In the genomic region with DNA sequence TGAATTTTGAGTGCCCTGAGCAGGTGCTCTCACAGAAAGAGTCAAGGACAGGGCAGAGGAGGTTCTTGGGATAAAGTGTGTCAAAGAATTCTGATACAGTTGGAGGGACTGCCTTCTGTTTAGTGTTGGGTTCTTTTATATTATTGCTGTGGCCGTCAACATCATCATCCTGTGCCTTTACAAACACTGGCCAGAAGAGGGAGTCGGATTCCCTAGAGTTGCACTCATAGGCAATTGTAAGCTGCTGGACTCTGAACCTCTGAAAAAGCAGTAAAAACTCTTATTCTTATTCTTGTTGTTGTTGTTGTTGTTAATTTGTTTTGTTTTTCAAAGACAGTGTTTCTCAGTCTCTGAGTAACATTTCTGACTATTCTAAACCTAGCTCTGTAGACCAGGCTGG, we compare ENCODE assay signal across 8 mouse cellular contexts. TPM values are rescaled to one million over a fixed set of nuclear protein-coding genes. Genes with fewer than 3 reads are reported as not detected.
DNase-seq lines count a peak whose midpoint lies in the region; ATAC-seq lines count a peak whose summit lies in the region.

No protein-coding gene starts in this region.

- no peaks in the 10 kb centered on the region for H3K4me1 ChIP-seq in hindbrain, embryonic 11.5 days (replicated peaks; ENCODE audit: control insufficient read depth, insufficient read depth, low read length)
- peaks cover 5% of the 10 kb centered on the region; the same call in 1 of the 2 replicates for H3K4me1 ChIP-seq in hindbrain, embryonic 12.5 days
- H3K4me1 ChIP-seq in embryonic facial prominence, embryonic 14.5 days (ENCODE audit: control insufficient read depth, insufficient read depth, low read length): no peaks in the 10 kb centered on the region
- peaks cover 5% of the 10 kb centered on the region; the same call in 1 of the 2 replicates for H3K4me1 ChIP-seq in forebrain, embryonic 12.5 days

- H3K4me2 ChIP-seq in hindbrain, embryonic 11.5 days (replicated peaks; ENCODE audit: low read depth, low read length): no peak overlapping the region
- H3K4me2 ChIP-seq in hindbrain, embryonic 12.5 days (replicated peaks): no peak overlapping the region
- H3K4me2 ChIP-seq in embryonic facial prominence, embryonic 14.5 days (ENCODE audit: low read depth, low read length): no peak overlapping the region
- no peak overlapping the region for H3K4me2 ChIP-seq in forebrain, embryonic 12.5 days

- H3K36me3 ChIP-seq in hindbrain, embryonic 11.5 days (ENCODE audit: control insufficient read depth, insufficient read depth, low read length): no peaks in the 10 kb centered on the region
- no peaks in the 10 kb centered on the region for H3K36me3 ChIP-seq in hindbrain, embryonic 12.5 days
- no peaks in the 10 kb centered on the region for H3K36me3 ChIP-seq in embryonic facial prominence, embryonic 14.5 days (ENCODE audit: control insufficient read depth, insufficient read depth, low read length)
- no peaks in the 10 kb centered on the region for H3K36me3 ChIP-seq in forebrain, embryonic 12.5 days (replicated peaks)

- no peaks in the 10 kb centered on the region for H3K9me3 ChIP-seq in hindbrain, embryonic 11.5 days (ENCODE audit: control insufficient read depth, low read length)
- no peaks in the 10 kb centered on the region for H3K9me3 ChIP-seq in hindbrain, embryonic 12.5 days (replicated peaks)
- no peaks in the 10 kb centered on the region for H3K9me3 ChIP-seq in embryonic facial prominence, embryonic 14.5 days (ENCODE audit: control insufficient read depth, low read length)
- no peaks in the 10 kb centered on the region for H3K9me3 ChIP-seq in forebrain, embryonic 12.5 days

- H3K4me3 ChIP-seq in hindbrain, embryonic 11.5 days (ENCODE audit: low read depth, low read length): no peak overlapping the region
- no peak overlapping the region for H3K4me3 ChIP-seq in hindbrain, embryonic 12.5 days
- H3K4me3 ChIP-seq in embryonic facial prominence, embryonic 14.5 days (ENCODE audit: low read depth, low read length): no peak overlapping the region
- no peak overlapping the region for H3K4me3 ChIP-seq in forebrain, embryonic 12.5 days (replicated peaks)

- ATAC-seq in hindbrain, embryonic 11.5 days (ENCODE audit: low FRiP score): no peak
- ATAC-seq in hindbrain, embryonic 12.5 days (ENCODE audit: low FRiP score): no peak
- ATAC-seq in embryonic facial prominence, embryonic 14.5 days (ENCODE audit: low read depth): no peak
- no peak for ATAC-seq in forebrain, embryonic 12.5 days (ENCODE audit: low FRiP score)

- H3K27ac ChIP-seq in hindbrain, embryonic 11.5 days (ENCODE audit: low read depth, low read length): no peak overlapping the region
- H3K27ac ChIP-seq in hindbrain, embryonic 12.5 days: no peak overlapping the region
- no peak overlapping the region for H3K27ac ChIP-seq in embryonic facial prominence, embryonic 14.5 days (replicated peaks; ENCODE audit: low read depth, low read length)
- H3K27ac ChIP-seq in forebrain, embryonic 12.5 days: no peak overlapping the region

- 56% methylated on average over 2 of the region's 2 CpGs for WGBS in hindbrain, embryonic 11.5 days
- 65% methylated on average over 2 of the region's 2 CpGs for WGBS in hindbrain, embryonic 12.5 days
- 61% methylated on average over 2 of the region's 2 CpGs for WGBS in embryonic facial prominence, embryonic 14.5 days
- 41% methylated on average over 2 of the region's 2 CpGs for WGBS in forebrain, embryonic 12.5 days

- peak; percentile 24 for DNase-seq in hindbrain, embryonic 11.5 days (ENCODE audit: low spot score)
- peak; percentile 55 for DNase-seq in CD4-positive helper T cell, adult 2 months (ENCODE audit: low read depth, low spot score)
- peak; percentile 53 for DNase-seq in R1 (ENCODE audit: low read depth, low spot score)
- DNase-seq in embryonic facial prominence, embryonic 14.5 days (ENCODE audit: low spot score): peak; percentile 31
- DNase-seq in lung, postnatal 25 days (ENCODE audit: low spot score): peak; percentile 39
- no peak for DNase-seq in ovary, postnatal 10 days (ENCODE audit: low spot score)

- no peaks in the 10 kb centered on the region for H3K27me3 ChIP-seq in hindbrain, embryonic 11.5 days (ENCODE audit: control insufficient read depth, insufficient read depth, low read length)
- no peaks in the 10 kb centered on the region for H3K27me3 ChIP-seq in hindbrain, embryonic 12.5 days
- no peaks in the 10 kb centered on the region for H3K27me3 ChIP-seq in embryonic facial prominence, embryonic 14.5 days (replicated peaks; ENCODE audit: control insufficient read depth, insufficient read depth, low read length)
- H3K27me3 ChIP-seq in forebrain, embryonic 12.5 days: no peaks in the 10 kb centered on the region

- H3K9ac ChIP-seq in hindbrain, embryonic 11.5 days (ENCODE audit: low read depth, low read length): no peak overlapping the region
- H3K9ac ChIP-seq in hindbrain, embryonic 12.5 days: no peak overlapping the region
- no peak overlapping the region for H3K9ac ChIP-seq in embryonic facial prominence, embryonic 14.5 days (ENCODE audit: low read depth, low read length)
- H3K9ac ChIP-seq in forebrain, embryonic 12.5 days: no peak overlapping the region

RNA-seq across cellular contexts. Expression of gene Sms, which starts 5.3 kb away (rescaled TPM):
- 106 and 110 TPM in 2 replicates for polyA plus RNA-seq in hindbrain, embryonic 11.5 days (2014; fragmentation: Nextera tagmentation; extraction: Ambion mirVana)
- 90.8 and 106 TPM in 2 replicates for polyA plus RNA-seq in hindbrain, embryonic 12.5 days (2016; fragmentation: Nextera tagmentation; extraction: Ambion mirVana)
- 56.2 and 67.2 TPM in 2 replicates for polyA plus RNA-seq in embryonic facial prominence, embryonic 14.5 days (2014; fragmentation: Nextera tagmentation; extraction: Ambion mirVana)
- 108 and 122 TPM in 2 replicates for polyA plus RNA-seq in forebrain, embryonic 12.5 days (2016; fragmentation: Nextera tagmentation; extraction: Ambion mirVana)
